Mouse (Mus musculus) adrenal gland, postnatal 14 days (tissue): ENCODE data around the gene Runx2. TPM values are rescaled to one million over a fixed set of nuclear protein-coding genes. Genes with fewer than 3 reads are reported as not detected.

ENCODE experiments used
- DNase-seq: peaks from one replicate; pipeline ENCODE4 v3.0.0; 2021; ENCODE audit warnings: mixed read lengths
- total RNA-seq: library from RNA; stranded (reverse); gene quantifications from 2 replicates; pipeline ENCODE4 v1.2.3, GENCODE M21; 2021

Gene Runx2
- total RNA-seq, 1 experiment from 2014 or later, result 15.9 TPM

- DNase-seq, result no peak
Observed at GRCm38 (mm10) chr17:44528617-44529016, 286.0 kb downstream of the Runx2 start.

- DNase-seq, result no peak
Observed at GRCm38 (mm10) chr17:44524146-44524545, 290.5 kb downstream of the Runx2 start.

DNA sequence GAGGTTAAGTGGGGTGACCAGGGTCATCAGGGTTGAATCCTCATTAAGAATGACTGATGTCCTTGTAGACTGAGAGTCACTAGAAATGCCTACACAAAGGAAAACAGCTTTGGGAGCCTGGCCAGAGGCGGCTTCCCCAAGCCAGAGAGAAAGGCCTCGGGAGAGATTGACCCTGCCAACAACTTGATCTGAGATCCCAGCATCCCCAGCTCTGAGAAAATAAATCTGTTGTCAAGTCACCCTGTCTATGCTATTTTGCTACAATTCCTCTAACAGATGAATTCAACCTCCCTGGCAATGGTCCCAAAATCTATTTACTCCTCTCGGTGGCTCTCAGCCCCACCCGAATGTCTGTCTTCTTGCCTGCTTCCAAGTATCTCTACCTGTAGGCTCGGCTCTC is 291.7 kb downstream of the Runx2 start:
- peak; percentile 74 for DNase-seq

- no peak for DNase-seq
Observed at GRCm38 (mm10) chr17:44520122-44521075, 294.2 kb downstream of the Runx2 start.

DNA sequence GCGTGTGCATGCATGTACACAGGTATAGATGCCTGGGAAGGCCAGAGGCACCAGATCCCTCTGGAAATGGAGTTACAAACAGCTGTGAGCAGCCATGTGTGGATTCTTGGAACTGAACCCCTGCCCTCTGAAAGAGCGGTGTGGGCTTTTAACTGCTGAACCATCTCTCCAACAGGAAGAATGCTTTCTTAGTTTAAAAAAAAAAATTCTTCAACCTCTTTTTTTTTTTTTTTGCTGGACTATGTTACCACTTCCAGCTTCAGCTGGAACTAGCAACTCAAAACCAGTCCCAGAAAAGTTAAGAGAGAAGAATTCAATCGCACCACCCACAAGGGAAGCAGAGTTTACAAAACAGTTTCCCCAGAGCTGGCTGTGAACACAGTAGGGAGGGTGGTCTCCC is 295.2 kb downstream of the Runx2 start:
- no peak for DNase-seq

DNA sequence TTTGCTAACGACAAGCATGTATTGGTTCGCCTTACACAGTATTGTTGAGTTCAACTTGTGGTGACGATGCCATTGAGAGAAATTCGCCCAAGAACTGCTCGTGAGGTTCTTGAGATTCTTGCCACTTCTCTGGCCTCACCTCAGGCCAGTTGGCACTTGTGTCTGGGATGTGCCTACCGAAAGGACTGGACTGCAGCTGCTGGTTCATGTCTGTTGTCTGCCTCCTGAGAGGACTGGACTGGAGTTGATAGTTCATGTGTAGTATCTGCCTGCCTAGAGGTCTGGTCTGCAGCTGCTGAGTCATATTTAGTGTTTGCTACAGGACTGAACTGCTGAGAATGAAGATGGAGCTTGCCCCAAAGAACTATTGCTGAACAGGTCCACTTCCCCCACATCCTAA is 296.4 kb downstream of the Runx2 start:
- no peak for DNase-seq

DNA sequence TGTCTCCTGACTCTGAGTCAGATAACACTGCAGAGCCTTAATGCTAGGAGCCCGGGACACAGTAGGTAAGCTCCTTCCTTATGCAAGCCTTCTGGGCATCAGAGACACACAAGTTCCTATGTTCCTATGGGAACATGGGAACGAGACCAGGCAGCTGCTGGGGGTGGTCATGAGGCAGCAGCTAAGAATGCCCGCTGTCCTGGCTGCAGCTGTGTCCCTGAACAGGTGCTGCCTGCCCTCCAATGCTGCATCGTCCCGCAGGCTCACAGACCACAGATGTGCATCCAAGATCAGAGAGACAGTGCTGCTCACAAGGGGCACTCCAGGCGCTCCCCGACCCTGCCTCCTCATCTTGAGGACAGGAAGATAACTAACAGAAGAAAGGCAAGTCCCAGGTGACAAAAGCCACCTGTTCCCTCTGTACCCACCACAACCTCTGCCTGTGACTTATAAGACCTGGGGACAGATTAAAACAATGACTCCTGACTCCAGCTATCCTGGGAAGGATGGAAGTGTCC is 306.3 kb downstream of the Runx2 start:
- no peak for DNase-seq

- DNase-seq, result no peak
Observed at GRCm38 (mm10) chr17:44507741-44508140, 306.9 kb downstream of the Runx2 start.

DNA sequence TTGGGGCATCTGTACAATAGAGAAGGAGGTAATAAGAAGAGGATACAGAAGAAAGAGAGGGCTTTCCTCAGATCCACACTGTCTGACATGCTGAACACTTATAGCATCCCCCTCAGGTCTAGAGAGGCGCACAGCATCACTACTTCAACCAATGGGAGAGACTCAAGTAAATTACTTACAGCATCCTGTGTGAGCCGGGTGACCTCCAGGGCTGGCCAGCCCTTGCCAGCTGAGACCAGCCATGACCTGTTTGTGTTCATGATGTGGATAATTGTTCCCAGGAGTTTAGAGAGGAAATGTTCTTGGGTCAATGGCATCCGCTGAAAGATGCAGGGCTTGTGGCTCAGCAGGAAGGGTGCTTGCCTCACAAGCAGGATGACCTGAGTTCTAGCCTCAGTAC is 308.1 kb downstream of the Runx2 start:
- DNase-seq, result no peak

- DNase-seq, result peak; percentile 26
Observed at GRCm38 (mm10) chr17:44504794-44505317, 309.7 kb downstream of the Runx2 start.

GRCm38 (mm10) chr17:44502176-44502575 is 312.4 kb downstream of the Runx2 start:
- DNase-seq, result no peak

GRCm38 (mm10) chr17:44500306-44500899 is 314.2 kb downstream of the Runx2 start:
- peak; percentile 35 for DNase-seq

DNA sequence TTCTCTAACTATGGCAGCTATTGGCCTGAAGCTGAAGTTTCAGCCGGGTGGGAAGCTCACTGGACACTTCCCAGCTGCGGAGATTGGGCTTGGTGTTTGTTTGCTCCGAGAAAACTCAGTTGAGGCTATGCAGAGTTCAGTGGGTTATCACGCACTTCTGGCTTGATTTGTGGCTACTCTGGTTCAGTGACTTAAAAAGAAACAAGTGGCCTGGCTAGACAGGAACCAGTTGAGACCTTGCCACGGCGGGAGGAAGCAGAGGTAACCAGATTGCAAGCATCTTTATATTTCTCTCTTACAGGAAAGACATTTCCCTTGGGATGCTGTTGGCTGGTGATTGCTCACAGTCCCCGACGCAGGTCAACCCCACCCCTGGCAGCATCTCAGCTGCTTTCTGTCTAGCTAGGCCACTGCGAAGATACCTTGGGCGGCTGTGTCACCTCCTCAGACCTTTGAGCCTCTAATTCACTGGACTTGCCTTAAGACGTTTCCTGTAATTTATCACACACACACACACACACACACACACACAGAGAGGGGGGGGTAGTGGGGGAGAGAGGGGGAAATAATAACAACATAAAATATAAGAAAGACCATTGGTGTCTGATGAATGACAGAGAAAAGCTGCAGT is 324.3 kb downstream of the Runx2 start:
- peak; percentile 8 for DNase-seq

DNA sequence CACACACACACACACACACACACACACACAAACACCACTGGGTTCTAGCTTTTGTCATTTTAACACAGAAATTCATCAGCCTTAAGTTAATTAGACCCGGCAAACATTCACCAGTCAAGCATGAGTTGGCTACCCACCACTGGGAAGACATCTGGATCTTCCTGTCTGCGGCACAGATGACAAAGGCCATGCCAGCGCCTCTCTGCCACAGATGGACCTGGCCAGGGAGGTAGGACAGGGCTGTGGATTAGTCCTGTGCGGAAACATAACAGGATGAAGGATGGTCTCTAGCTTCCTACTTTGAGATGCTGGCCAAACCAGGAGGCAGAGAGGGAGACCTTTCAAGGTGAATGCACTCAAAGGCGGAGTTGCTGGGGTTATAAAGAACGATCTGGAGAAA is 325.3 kb downstream of the Runx2 start:
- no peak for DNase-seq

- DNase-seq, result no peak
Observed at GRCm38 (mm10) chr17:44487514-44488244, 326.9 kb downstream of the Runx2 start.

DNA sequence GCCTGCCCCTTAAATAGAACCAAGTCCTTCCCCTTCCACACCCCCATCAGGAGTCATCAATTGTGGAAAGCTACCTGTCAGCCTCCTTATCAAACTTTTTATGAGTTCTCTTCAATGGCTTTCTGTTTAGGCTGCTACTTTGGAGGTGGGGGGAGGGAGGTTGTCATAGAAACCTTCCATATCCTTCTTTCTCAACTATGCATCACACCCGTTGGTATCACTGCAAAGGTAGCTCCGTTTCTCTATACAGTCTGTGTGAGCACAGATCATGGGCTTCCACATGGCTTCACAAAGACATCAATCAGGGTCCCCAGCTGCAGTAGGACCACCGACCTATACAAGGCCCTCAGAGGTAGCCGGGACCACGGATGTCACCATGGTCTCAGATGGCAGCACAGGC is 329.3 kb downstream of the Runx2 start:
- no peak for DNase-seq

DNA sequence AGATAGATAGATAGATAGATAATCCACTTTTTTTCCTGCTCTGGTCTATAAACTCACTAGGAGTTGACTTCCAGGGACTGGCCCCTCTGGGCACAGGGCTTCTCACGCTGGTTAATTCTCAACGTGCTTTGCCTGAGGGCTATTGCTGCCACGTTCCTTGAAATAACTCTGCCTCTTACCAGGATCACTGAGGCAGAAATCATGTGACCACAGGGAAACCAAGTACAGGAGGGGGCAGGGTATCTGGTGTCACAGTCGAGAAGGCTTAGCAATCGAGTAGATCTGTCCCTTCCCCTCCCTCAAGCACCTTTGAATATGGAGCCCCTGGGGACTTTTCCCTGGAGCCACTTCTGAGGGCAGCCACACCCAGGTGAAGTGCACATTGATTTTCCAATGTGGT is 334.7 kb downstream of the Runx2 start:
- no peak for DNase-seq

GRCm38 (mm10) chr17:44479491-44479890 is 335.1 kb downstream of the Runx2 start:
- no peak for DNase-seq

- DNase-seq, result no peak
Observed at GRCm38 (mm10) chr17:44475910-44476309, 338.7 kb downstream of the Runx2 start.

- no peak for DNase-seq
Observed at GRCm38 (mm10) chr17:44474280-44474679, 340.3 kb downstream of the Runx2 start.

DNA sequence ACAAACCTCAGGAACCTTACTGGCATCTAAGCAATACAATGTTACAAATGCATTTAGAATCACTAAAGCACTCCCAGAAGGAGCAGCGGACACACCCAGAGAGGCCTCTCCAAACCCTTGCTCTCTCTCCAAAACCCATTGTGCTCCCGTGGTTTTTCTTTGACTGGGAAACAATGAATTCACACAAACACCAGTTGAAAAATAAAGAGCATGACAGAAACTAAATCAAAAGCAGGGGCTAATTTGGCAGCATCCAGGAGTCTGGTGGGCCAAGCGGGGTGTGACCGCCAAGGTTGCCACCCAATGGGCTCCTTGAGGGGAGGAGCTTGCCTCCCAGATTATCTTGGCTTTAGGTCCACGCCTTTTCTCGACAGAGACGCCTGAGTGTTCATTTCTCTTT is 341.9 kb downstream of the Runx2 start:
- no peak for DNase-seq

DNA sequence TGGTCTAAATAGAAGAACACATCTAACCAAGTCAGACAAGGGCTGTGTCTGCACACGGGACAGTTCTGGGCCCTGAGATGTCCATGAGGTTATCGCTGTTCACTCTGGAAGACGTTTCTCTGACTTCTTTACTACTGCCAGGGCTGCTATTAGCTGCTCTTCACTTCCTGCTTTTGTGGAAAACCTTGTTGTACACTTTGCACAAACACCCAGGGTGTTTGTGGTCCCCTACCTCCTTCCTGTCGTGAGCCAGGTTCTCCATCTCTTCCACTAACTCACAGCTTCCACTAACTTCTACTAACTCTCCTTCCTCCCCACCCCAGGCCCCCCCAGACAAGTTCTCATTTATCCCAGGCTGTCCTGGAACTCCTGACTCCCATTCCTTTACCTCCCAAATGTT is 350.9 kb downstream of the Runx2 start:
- DNase-seq, result no peak
